Mouse (Mus musculus) stomach, embryonic 16.5 days (tissue): ENCODE measurements around the gene Tesk1. TPM values are rescaled to one million over a fixed set of nuclear protein-coding genes. Genes with fewer than 3 reads are reported as not detected.

Experiments used
- ATAC-seq: fragments of 200-750 bp; cut with Nextera tagmentation; 2 replicates; pipeline ENCODE4 v1.8.0; 2017; ENCODE audit warnings: moderate number of reproducible peaks, moderate TSS enrichment; ENCODE audit not compliant: insufficient read depth, low FRiP score
- H3K27ac ChIP-seq: fragments of 300-500 bp; sonication (generic); 2 replicates; pipeline ENCODE4 v1.5.1; 2014; ENCODE audit warnings: low read length
- H3K27me3 ChIP-seq: fragments of 300-500 bp; sonication (generic); 2 replicates; pipeline ENCODE4 v1.6.1; 2014; ENCODE audit warnings: low read length, control low read depth, mixed read lengths; ENCODE audit not compliant: control insufficient read depth, insufficient read depth
- H3K36me3 ChIP-seq: fragments of 300-500 bp; sonication (generic); 2 replicates; pipeline ENCODE4 v1.6.1; 2014; ENCODE audit warnings: low read length; ENCODE audit not compliant: control insufficient read depth, insufficient read depth
- H3K4me1 ChIP-seq: fragments of 300-500 bp; sonication (generic); 2 replicates; pipeline ENCODE4 v1.6.1; 2014; ENCODE audit warnings: low read length, control low read depth, mixed read lengths; ENCODE audit not compliant: control insufficient read depth, insufficient read depth
- H3K4me2 ChIP-seq: fragments of 300-500 bp; sonication (generic); 2 replicates; pipeline ENCODE4 v1.6.1; 2014; ENCODE audit warnings: low read depth, low read length, mixed read lengths
- H3K4me3 ChIP-seq: fragments of 300-500 bp; sonication (generic); replicated peaks from 2 replicates; pipeline ENCODE4 v1.5.1; 2014; ENCODE audit warnings: mild to moderate bottlenecking, low read length
- H3K9ac ChIP-seq: fragments of 300-500 bp; sonication (generic); 2 replicates; pipeline ENCODE4 v1.6.1; 2014; ENCODE audit warnings: low read length
- H3K9me3 ChIP-seq: fragments of 300-500 bp; sonication (generic); replicated peaks from 2 replicates; pipeline ENCODE4 v1.6.1; 2016; ENCODE audit warnings: low read length, control low read depth; ENCODE audit not compliant: control insufficient read depth
- WGBS: fragments of 180-500 bp; shearing (Covaris S2); extraction: QIAGEN DNeasy Blood & Tissue Kit; methylation state at CpG from one replicate; pipeline ENCODE4 v1.1.7; 2014; 5-methylcytosine and 5-hydroxymethylcytosine counted together
- polyA plus RNA-seq: library from polyadenylated mRNA; unstranded; fragments of >200 nt; fragmentation: Nextera tagmentation; extraction: Ambion mirVana; gene quantifications from 2 replicates; pipeline ENCODE4 v1.2.1, GENCODE M21; 2015

Tesk1 gene
- polyA plus RNA-seq, 1 experiment from 2014 or later = 1.7 TPM

DNA sequence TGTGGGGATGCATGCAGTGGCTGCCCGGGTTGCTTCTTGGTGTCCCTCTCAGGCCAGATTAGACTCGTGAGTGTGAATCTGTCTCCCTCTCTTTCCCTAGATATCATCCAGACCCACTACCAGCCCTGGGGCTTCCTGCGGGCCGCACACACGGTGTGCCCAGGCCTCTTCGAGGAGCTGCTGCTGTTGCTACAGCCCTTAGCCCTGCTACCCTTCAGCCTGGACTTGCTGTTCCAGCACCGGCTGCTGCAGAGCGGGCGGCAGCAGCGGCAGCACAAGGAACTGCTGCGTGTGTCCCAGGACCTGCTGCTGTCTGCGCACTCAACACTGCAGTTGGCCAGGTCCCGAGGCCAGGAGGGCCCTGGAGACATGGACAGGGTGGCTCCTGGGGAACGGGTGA, 16.5 kb upstream of the Tesk1 start:
- 0 out of 2 replicates have a peak overlapping the region, but pooled peaks have one; percentile 14 for H3K9ac ChIP-seq
- 0 out of 2 replicates have a peak overlapping the region, but pooled peaks have one; percentile 12 for H3K4me3 ChIP-seq
- peaks cover 19% of the 10 kb centered on the region for H3K36me3 ChIP-seq
- no peaks in the 10 kb centered on the region for H3K9me3 ChIP-seq
- no peak for ATAC-seq
- peak overlapping the region; percentile 28; the same call in 1 of the 2 replicates for H3K4me2 ChIP-seq
- no peak overlapping the region for H3K27ac ChIP-seq
- 42% methylated on average over 14 of the region's 14 CpGs for WGBS
- peaks cover 6% of the 10 kb centered on the region; the same call in 1 of the 2 replicates for H3K27me3 ChIP-seq
- peaks cover 12% of the 10 kb centered on the region for H3K4me1 ChIP-seq

DNA sequence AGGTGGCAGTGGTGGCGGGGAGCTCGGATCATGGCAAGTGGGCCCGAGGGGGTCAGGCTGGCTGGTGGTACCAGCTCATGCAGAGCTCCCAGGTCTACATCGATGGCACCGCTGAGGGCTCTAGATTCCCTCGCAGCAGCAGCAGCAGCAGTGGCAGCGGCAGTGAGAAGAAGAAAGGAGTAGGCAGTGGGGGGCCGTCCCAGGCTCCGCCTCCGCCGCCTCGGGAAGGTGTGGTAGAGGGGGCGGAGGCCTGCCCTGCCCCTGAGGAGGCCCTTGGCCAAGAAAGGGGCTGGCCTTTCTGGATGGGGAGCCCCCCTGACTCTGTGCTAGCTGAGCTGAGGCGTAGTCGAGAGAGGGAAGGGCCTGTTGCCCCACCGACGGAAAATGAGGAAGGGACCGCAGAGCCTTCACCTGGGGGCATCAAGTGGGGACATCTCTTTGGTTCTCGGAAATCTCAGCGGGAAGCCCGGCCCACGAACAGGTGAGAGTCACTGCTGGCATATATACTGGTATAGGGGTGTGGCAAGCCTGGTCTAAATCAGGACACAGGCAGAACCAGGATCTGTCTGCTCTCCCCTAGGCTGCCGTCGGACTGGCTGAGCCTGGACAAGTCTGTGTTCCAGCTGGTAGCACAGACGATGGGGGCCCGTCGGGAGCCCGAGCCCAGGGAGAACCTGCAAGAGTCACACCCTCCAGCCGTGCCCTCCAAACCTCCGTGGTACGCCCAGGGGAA, 15.9 kb upstream of the Tesk1 start:
- peak overlapping the region; percentile 28 for H3K4me2 ChIP-seq
- peaks cover 19% of the 10 kb centered on the region for H3K36me3 ChIP-seq

DNA sequence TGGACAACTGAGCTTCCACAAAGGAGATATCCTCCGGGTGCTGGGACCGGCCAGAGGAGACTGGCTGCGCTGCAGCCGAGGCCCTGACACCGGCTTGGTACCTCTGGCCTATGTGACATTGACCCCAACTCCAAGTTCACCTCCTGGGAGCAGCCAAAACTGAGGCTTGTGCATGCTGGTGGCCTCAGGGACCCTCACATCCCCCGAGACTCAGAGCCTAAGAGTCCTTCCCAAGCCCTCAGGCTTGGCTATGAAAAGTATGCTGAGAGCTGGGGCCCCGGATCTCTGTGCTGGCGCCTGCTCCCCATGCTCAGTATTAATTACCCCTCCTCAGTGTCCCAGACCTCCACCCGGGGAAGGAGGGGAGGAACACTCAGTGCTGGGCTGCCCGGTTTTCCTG, 15.3 kb upstream of the Tesk1 start:
- Histone ChIP-seq H3K36me3 (peaks cover 19% of the 10 kb centered on the region), H3K27me3 (peaks cover 6% of the 10 kb centered on the region; the same call in 1 of the 2 replicates), H3K9me3 (no peaks in the 10 kb centered on the region), H3K9ac (no peak overlapping the region), H3K4me1 (peaks cover 11% of the 10 kb centered on the region; the same call in 1 of the 2 replicates), H3K27ac (no peak overlapping the region), H3K4me3 (no peak overlapping the region), H3K4me2 (no peak overlapping the region)
- 70% methylated on average over 10 of the region's 10 CpGs for WGBS
- ATAC-seq = no peak

More for the DNA sequence above, 15.9 kb upstream of the Tesk1 start:
- no peaks in the 10 kb centered on the region for H3K9me3 ChIP-seq
- 34% methylated on average over 31 of the region's 31 CpGs for WGBS
- peak overlapping the region; percentile 12; the same call in 1 of the 2 replicates for H3K4me3 ChIP-seq
- peaks cover 6% of the 10 kb centered on the region; the same call in 1 of the 2 replicates for H3K27me3 ChIP-seq
- H3K4me1 ChIP-seq = peaks cover 11% of the 10 kb centered on the region; the same call in 1 of the 2 replicates
- peak overlapping the region; percentile 14; the same call in 1 of the 2 replicates for H3K9ac ChIP-seq
- H3K27ac ChIP-seq = no peak overlapping the region
- peak; percentile 46 for ATAC-seq

DNA sequence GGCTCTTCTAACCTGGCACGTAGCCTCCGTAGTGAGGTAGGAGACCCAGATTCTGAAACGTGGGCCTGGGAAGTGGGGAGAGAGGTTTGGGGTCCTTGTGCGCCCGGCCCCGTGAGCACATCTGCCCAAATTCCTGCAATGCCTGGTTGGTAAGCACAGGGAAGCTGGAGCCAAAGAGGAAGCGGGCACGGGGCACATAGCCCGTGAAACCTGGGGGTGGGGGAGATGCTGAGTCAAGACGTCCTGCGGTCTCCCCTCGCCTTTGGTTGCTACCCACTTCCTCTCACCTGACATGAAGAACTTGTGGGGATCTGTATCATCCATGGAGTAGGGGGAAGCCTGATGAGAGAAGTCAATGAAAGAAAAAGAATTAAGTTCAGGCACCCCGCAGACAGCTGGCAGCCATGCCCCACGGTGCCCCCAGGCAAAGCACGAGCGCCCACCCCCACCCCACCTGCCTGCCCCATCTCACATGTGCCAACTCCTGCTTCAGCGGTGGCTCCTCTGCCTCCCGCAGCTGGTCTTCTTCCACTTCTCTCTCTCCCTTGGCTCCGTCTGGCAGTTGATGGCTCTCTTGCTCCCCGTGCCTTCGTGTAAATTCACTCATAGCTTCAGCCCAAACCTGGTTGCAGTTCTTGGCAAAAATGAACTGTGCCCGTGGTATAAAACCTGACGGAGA, 14.1 kb upstream of the Tesk1 start:
- H3K4me3 ChIP-seq = no peak overlapping the region
- H3K27ac ChIP-seq = no peak overlapping the region
- peaks cover 6% of the 10 kb centered on the region; the same call in 1 of the 2 replicates for H3K27me3 ChIP-seq
- peaks cover 11% of the 10 kb centered on the region; the same call in 1 of the 2 replicates for H3K4me1 ChIP-seq
- no peak overlapping the region for H3K4me2 ChIP-seq
- ATAC-seq = no peak
- no peaks in the 10 kb centered on the region for H3K9me3 ChIP-seq
- H3K9ac ChIP-seq = no peak overlapping the region
- whole genome bisulfite sequencing = 34% methylated on average over 23 of the region's 23 CpGs
- H3K36me3 ChIP-seq = peaks cover 19% of the 10 kb centered on the region

DNA sequence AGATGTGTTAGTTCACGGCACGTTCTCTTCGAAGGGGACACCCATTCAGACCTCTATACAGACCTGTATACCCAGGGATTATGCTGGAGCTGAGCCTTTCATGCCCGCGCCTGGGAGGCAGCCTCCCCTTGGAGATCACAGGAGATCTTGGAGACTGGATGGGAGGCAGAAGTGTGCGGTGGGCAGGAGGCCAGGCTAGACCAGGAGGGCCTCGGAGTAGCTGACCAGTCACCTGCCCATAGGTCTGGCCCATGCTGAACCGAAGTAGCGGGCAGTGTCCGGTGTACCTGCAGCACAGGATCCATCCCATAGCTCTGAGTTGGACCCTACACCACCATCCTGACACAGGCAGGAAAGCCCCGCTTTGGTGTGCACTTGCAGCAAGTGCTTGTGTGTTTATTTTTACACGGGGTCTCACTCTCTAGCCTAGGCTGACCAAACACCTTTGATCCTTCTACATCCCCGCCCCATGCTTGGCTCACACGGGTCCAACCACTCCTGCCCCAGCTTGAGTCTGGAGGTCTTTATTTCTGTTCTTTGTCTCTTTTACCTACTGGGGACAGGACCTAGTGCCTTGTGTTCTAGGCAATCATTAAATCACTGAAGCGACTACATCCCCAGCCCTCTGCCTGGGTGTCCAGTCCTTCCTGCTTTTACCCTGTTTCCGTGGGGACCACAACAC, 13.4 kb upstream of the Tesk1 start:
- no peak overlapping the region for H3K4me3 ChIP-seq
- H3K27ac ChIP-seq = peak overlapping the region; percentile 36; the same call in 1 of the 2 replicates
- WGBS = 34% methylated on average over 16 of the region's 16 CpGs
- H3K4me1 ChIP-seq = peaks cover 11% of the 10 kb centered on the region; the same call in 1 of the 2 replicates
- no peaks in the 10 kb centered on the region for H3K9me3 ChIP-seq
- peaks cover 6% of the 10 kb centered on the region; the same call in 1 of the 2 replicates for H3K27me3 ChIP-seq
- H3K4me2 ChIP-seq = peak overlapping the region; percentile 36; the same call in 1 of the 2 replicates
- peak overlapping the region; percentile 50 for H3K9ac ChIP-seq
- peaks cover 19% of the 10 kb centered on the region for H3K36me3 ChIP-seq
- no peak for ATAC-seq

DNA sequence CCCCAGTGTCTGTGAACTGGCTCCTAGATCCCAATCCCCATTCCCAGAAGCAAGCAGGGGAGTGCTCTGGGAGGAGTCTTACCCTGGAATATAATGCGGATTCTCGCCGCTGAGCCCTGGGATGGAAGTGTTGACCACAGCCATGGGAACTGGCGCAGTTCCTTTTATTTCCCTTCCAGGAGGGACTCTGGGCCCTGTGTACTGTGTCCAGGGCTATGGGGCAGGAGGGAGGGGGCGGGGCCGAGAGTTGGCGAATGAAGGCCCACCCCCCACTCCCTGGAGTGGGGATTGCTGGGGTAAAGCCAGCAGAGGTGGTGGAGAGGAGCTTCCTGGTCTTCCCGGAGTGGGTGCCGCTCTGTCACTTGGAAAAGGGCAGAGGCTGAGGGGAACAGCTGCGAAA, 12.8 kb upstream of the Tesk1 start, which contains the start of gene Fam166b:
Gene Fam166b (minus strand): TSS at position 189 of the 400 bp plus-strand sequence.
- H3K36me3 ChIP-seq = peaks cover 14% of the 10 kb centered on the region
- WGBS = 17% methylated on average over 10 of the region's 10 CpGs
- H3K9me3 ChIP-seq = no peaks in the 10 kb centered on the region
- peak within 1 kb of the TSS; percentile 36; the same call in 1 of the 2 replicates for H3K4me2 ChIP-seq
- peaks cover 6% of the 10 kb centered on the region; the same call in 1 of the 2 replicates for H3K27me3 ChIP-seq
- H3K9ac ChIP-seq = peak within 1 kb of the TSS; percentile 50
- H3K4me3 ChIP-seq = no peak within 1 kb of the TSS
- peak within 1 kb of the TSS; percentile 36; the same call in 1 of the 2 replicates for H3K27ac ChIP-seq
- H3K4me1 ChIP-seq = peaks cover 11% of the 10 kb centered on the region; the same call in 1 of the 2 replicates
- peak; percentile 18; the same call in 1 of the 2 replicates for ATAC-seq

DNA sequence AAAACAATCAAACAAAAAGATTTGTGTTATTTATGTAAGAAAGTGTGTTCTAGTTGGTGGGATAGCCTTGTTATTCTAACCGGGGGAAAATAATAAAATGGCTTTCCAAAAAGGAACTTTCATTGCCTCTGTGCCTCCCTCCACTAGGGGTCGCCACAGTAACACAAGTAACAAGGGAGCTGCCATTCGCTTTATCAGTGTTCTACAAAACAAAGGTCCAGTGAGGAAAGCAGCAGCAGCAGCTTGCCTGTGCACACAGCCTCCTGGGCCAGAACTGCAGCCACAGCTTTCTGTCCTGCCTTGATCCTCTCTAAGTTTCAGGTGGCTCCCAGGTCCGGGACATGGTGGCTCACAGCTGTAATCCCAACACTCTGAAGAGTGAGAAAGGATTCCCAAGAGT, 10.0 kb upstream of the Tesk1 start:
- Histone ChIP-seq H3K4me2 (no peak overlapping the region), H3K4me1 (peaks cover 7% of the 10 kb centered on the region; the same call in 1 of the 2 replicates), H3K36me3 (0 out of 2 replicates have a peak, but pooled peaks cover 1% of the 10 kb centered on the region), H3K9ac (no peak overlapping the region; the same call in 1 of the 2 replicates), H3K4me3 (no peak overlapping the region), H3K27ac (no peak overlapping the region; the same call in 1 of the 2 replicates), H3K27me3 (peaks cover 4% of the 10 kb centered on the region; the same call in 1 of the 2 replicates), H3K9me3 (no peaks in the 10 kb centered on the region)
- peak; percentile 54; the same call in 1 of the 2 replicates for ATAC-seq
- 5% methylated on average over 4 of the region's 4 CpGs for WGBS

DNA sequence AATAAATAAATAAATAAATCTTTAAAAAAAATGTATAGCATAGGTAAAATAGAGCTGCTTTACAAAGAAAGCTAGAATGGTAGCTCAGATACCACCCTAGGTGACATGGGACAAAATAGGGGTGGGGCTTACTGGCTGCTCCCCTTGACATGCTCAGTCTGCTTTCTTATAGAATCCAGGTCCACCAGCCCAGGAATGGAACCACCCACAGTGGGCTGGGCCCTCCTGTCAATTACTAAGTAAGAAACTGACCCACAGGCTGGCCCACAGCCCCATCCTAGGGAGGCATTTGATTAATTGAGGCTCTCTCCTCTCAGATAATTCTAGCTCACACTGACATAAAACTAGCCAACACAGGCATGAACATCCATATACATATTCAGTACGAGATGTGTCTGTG, 8.9 kb upstream of the Tesk1 start:
- no peak overlapping the region for H3K9ac ChIP-seq
- H3K27ac ChIP-seq = no peak overlapping the region
- H3K9me3 ChIP-seq = no peaks in the 10 kb centered on the region
- ATAC-seq = no peak
- 80% methylated on average over 1 of the region's 1 CpGs for WGBS
- H3K4me3 ChIP-seq = no peak overlapping the region
- H3K36me3 ChIP-seq = no peaks in the 10 kb centered on the region
- H3K4me2 ChIP-seq = no peak overlapping the region
- H3K4me1 ChIP-seq = peaks cover 7% of the 10 kb centered on the region; the same call in 1 of the 2 replicates
- H3K27me3 ChIP-seq = no peaks in the 10 kb centered on the region
